Mouse (Mus musculus) ZHBTc4 (cell line): ENCODE results near the gene Lmod2.

Source experiments
- DNase-seq: peaks from one replicate; pipeline ENCODE4 v3.0.0-alpha.2; 2011; ENCODE audit warnings: low read depth, low spot score

The Lmod2 gene

GRCm38 (mm10) chr6:24601668-24602067, 4.1 kb downstream of the Lmod2 start:
- no peak for DNase-seq

GRCm38 (mm10) chr6:24602351-24602750, 4.8 kb downstream of the Lmod2 start:
- DNase-seq, result no peak

DNA sequence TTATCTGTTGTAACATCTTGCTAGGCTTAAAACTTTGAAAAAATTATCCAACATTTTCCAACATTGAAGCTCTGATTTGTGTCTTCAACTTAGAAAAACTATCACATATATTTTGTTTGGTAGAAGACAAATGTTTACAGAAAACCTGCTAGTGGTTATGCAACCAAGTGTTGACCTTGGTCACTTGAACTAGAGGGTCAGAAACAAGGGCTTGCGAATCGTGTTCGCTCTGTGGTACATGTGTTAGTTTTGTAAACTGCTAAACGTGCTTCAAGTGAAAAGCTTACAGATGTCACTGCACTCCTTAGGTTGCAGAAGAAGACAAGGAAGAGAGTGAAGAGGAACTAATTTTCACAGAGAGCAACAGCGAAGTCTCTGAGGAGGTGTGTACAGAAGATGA, 5.4 kb downstream of the Lmod2 start:
- DNase-seq, result no peak

- DNase-seq, result no peak
Measured at GRCm38 (mm10) chr6:24604289-24604688, 6.7 kb downstream of the Lmod2 start.

- no peak for DNase-seq
Measured at GRCm38 (mm10) chr6:24605631-24606030, 8.1 kb downstream of the Lmod2 start.

- DNase-seq, result peak; percentile 14
Measured at GRCm38 (mm10) chr6:24606512-24606911, 8.9 kb downstream of the Lmod2 start.

DNA sequence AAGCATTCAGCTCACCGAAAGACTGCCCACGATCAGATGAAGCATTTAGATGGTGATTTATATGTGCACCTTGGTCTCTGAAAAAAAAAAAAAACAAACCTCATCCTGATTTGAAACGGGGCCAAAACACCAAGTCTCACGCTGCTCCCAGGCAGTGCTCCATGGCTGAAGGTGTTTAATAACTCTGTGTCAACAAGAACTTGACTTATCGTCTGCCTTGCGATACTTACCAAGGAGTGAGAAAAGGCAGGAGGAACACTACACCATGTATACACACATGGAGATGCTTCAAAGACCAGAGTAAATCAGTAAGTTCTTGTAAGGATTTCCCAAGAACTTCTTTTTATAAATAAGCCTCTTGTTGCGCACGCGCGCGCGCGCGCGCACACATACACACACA, 10.0 kb downstream of the Lmod2 start:
- no peak for DNase-seq

GRCm38 (mm10) chr6:24608129-24608528, 10.6 kb downstream of the Lmod2 start:
- DNase-seq, result peak; percentile 39

- DNase-seq, result no peak
Measured at GRCm38 (mm10) chr6:24608682-24609081, 11.1 kb downstream of the Lmod2 start.

GRCm38 (mm10) chr6:24609531-24609930, 12.0 kb downstream of the Lmod2 start:
- DNase-seq, result no peak

GRCm38 (mm10) chr6:24610358-24610757, 12.8 kb downstream of the Lmod2 start:
- no peak for DNase-seq

GRCm38 (mm10) chr6:24612074-24612755, 14.7 kb downstream of the Lmod2 start:
- DNase-seq, result no peak

- DNase-seq, result no peak
Measured at GRCm38 (mm10) chr6:24613346-24613745, 15.8 kb downstream of the Lmod2 start.

- DNase-seq, result no peak
Measured at GRCm38 (mm10) chr6:24613918-24614317, 16.4 kb downstream of the Lmod2 start.

GRCm38 (mm10) chr6:24616746-24617145, 19.2 kb downstream of the Lmod2 start:
- no peak for DNase-seq

DNA sequence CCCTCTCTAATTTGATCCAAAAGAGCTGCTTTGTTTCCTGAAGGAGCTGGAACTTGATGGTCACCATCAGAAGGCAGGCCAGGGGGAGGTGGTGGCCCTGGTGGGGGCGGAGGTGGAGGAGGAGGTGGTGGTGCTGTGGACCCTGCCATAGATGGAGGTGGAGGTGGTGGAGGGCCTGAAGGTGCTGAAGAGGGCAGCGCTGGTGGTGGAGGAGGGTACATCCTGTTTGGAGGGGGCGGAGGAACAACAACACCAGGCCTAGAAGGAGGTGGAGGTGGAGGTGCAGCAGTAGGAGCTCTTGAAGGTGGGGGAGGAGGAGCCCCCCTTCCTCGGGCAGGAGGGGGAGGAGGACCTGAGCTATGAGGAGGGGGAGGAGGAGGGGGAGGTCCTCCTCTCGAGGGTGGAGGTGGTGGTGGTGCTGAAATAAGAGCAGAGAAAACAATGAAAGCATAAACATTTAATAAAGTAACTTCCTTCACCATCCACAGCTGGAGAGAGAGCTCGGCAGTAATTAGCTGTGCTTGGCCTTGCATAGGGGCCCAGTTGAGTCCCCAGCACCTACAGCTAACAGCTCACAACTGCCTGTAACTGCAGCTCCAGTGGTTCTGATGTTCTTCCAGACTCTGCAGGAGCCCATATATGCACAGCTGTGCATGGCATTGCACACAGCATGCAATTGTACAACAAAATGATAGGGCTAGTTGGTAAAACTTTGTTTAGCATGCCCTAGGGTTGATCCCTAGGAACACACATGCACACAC, 21.9 kb downstream of the Lmod2 start:
- DNase-seq, result no peak

DNA sequence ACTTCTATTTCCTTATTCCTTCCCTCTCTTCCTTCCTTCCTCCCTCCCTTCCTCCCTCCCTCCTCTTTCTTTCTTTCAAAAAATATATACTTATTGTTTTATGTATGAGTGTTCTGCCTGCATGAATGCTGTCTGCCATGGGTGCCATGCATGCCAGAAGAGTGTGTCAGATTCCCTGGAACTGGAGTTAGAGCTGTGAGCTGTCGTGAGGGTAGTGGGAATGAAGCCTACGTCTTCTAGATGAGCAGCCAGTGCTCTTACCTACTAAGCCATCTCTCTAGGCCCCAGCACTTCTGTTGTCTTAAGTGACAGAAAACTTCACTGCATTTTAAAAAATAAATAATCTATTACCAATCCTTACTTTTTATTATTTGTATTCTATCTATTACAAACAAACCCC, 23.4 kb downstream of the Lmod2 start:
- DNase-seq, result no peak

DNA sequence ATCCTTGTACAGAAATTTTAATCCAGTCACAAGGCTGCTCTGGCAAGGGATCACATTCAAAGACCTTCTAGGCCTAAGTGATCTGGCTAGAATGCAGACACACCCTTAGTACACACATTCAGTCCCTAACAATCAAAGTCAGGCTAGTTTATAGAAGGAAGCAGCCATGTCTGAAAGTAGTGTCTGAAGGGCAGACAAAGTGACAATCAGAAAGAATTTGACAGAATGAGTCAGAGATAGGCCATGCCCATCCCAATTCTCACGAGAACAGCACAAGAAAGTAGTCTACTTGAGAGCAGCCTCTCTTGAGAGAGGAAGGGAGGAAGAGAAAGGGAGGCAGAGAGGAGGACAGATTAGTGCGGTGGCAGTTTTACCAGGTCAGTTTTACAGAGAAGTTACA, 24.5 kb downstream of the Lmod2 start:
- DNase-seq, result peak; percentile 77

DNA sequence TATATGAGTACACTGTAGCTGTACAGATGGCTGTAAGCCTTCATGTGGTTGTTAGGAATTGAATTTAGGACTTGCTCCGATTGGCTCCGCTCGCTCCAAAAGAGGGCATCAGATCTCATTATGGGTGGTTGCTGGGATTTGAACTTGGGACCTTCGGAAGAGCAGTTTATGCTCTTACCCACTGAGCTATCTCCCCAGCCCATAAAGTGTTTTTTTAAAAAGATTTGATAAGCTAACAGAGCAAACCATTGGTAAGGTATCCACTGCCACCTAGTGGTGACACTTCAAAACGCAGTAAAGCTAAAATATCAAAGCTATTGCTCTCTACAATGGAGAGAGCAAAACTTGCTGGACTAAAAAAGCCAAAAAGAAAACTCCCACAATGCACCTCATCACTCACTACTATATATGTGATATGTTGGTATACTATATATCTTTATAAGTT, 30.0 kb downstream of the Lmod2 start:
- peak; percentile 71 for DNase-seq

DNA sequence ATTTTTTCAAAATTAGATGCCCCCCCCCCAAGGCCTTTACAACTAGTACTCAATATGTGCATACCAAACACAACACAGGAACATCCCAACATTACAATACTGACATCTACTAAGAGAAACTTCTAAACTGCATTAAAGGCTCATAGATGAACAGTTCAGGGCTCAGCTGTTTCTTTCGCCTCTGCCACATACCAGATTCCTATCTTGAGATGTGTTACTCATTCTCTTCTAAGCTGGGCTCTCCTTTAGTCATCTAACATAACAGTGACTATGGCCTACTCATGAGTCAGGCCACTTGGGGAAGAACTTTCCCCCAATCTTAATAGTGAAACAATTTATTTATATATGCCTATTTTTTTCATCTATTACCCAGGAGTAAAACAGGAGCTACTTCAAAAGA, 30.9 kb downstream of the Lmod2 start:
- DNase-seq, result no peak

- DNase-seq, result no peak
Measured at GRCm38 (mm10) chr6:24632061-24632460, 34.5 kb downstream of the Lmod2 start.

GRCm38 (mm10) chr6:24634065-24634464, 36.5 kb downstream of the Lmod2 start:
- DNase-seq, result no peak

- DNase-seq, result no peak
Measured at GRCm38 (mm10) chr6:24635814-24636213, 38.3 kb downstream of the Lmod2 start.
